Mouse (Mus musculus) thymus, postnatal 25 days (tissue): ENCODE results near the gene Mycs.

Source experiments
- DNase-seq: peaks from one replicate; pipeline ENCODE4 v3.0.0; 2022

Gene Mycs

GRCm38 (mm10) chrX:5469165-5469564 lies at the start of gene Mycs:
Mycs (minus strand) TSS chrX:5469265.
- no peak for DNase-seq

- DNase-seq: no peak
Observed at GRCm38 (mm10) chrX:5468022-5468421, 1.0 kb downstream of the Mycs start.
